Mouse (Mus musculus) urinary bladder, postnatal 14 days (tissue): ENCODE measurements around the gene Cog4.

Source experiments
- DNase-seq: peaks from one replicate; pipeline ENCODE4 v3.0.0; 2021; ENCODE audit warnings: low spot score

Cog4 gene

GRCm38 (mm10) chr8:110846405-110847170 is at the start of gene Cog4, which contains the start of gene Sf3b3:
TSS of gene Cog4 (plus strand) at chr8:110846600.
TSS of gene Sf3b3 (minus strand) at chr8:110846787.
- DNase-seq: peak; percentile 83

- DNase-seq: no peak
These were observed 49.3 kb upstream of the Cog4 start for GRCm38 (mm10) chr8:110797086-110797485.

DNA sequence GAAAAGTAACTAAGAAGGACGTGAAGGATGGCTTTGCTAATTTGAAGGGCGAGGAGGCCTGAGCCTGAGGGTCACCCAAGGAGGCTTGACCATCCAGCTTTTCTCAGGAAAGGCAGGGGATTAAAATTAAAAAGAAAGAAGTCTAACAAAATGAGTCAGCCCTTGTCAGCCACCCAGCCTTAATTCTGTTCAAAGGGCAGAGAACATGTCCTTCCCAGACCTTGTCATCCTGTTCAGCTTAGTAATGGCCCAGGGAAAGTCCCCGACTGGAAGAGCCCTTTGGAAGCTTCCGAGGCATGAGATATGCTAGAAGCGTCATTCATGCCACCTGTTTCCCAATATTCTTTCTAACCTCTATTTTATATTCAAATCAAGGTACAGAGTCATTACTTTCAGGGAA is 43.4 kb upstream of the Cog4 start:
- DNase-seq: no peak

DNA sequence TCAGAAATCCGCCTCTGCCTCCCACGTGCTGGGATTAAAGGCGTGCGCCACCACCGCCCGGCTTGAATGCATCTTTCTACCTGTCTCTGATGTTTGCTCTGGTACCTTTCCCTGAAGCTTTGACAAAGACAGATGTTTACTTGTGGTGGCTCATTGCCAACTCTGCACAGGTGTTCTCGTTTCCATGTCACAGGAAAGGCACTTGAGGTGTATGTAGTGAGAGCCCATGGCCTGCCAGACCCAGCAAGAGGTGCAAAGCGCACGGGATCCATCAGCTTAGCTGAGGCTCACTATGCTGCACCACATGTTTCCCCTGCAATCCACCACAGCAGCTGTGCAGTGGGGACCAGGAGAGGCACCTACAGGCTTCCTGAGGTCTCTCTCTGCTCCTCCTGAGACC is 42.5 kb upstream of the Cog4 start:
- no peak for DNase-seq

DNA sequence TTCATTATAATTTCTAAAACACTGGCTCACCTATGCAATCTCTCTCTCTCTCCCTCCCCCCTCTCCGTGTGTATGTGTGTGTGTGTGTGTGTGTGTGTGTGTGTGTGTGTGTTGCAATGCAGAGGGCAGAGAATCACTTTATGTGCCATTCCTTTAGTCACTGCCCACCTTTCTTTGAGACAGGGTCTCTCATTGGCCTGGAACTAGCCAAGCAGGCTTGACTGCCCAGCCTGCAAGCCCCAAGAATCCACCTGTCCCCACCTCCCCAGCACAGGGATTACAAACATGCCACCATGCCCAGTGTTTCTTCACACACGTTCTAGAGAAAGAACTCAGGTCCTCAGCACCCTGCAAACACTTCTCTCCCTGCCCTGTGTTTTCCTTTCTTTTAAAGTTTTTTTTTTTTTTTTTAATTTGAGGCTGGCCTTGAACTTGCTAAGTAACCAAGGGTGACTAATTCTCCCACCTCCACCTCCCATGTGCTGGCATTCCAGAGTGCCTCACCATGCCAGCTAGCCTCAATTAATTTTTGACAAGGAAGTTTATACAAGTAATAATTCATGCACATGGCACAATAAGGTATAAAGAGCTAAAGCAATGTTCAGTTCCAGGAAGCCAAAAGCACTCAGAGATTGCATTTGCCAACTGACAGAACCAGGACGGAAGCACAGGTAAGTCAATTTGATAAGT is 41.4 kb upstream of the Cog4 start:
- DNase-seq: no peak

DNA sequence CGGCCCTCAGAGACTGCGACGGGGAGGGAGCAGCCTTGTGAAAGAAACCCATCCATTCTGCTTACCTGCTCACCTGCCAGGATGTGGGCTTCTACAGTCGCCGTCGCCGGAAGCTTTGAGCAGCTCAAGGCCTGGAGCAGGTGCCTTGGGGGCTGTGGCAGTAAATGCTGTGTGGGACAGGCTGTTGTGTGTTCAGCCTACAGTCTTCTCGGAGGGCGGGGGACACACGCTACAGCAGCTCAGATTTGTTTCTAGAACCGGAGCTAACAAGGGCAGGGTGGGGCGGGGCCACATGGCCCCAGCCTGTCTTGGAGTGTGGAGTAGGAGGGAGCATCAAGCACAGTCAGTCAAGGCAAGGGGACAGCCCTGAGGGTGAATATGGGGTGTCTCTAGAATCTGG is 40.7 kb upstream of the Cog4 start, which contains the start of gene Il34:
Gene Il34, minus strand, starts transcription at position 256 of the 400 bp plus-strand sequence.
- no peak for DNase-seq

GRCm38 (mm10) chr8:110806146-110806545 is 40.3 kb upstream of the Cog4 start:
- no peak for DNase-seq

GRCm38 (mm10) chr8:110808495-110809472 is 37.6 kb upstream of the Cog4 start:
- DNase-seq: peak; percentile 36

GRCm38 (mm10) chr8:110809831-110810230 is 36.6 kb upstream of the Cog4 start:
- no peak for DNase-seq

- DNase-seq: no peak
These were observed 35.8 kb upstream of the Cog4 start for GRCm38 (mm10) chr8:110810481-110811065.

GRCm38 (mm10) chr8:110811116-110811515 is 35.3 kb upstream of the Cog4 start:
- no peak for DNase-seq

DNA sequence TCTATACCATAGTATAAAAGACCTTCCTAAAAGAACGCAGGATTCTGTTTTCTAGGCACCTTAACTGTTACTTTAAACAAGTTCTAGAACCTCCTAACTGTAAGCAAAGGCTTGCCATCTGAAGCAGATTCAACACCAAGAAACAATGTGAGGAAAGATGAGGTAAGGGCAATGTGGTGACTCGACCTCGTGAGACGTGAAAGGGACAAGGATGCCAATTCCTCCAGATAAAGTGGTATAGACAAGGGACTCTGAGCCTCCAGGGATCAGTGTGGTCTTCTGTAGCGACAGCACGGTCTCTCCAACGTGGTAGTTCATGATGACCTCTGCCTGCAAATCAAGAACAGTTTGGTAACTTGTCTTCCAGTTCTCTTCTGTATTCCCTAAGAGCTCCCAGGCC is 34.6 kb upstream of the Cog4 start:
- no peak for DNase-seq

- no peak for DNase-seq
These were observed 33.9 kb upstream of the Cog4 start for GRCm38 (mm10) chr8:110812349-110813080.

- DNase-seq: no peak
These were observed 33.2 kb upstream of the Cog4 start for GRCm38 (mm10) chr8:110813081-110813812.

DNA sequence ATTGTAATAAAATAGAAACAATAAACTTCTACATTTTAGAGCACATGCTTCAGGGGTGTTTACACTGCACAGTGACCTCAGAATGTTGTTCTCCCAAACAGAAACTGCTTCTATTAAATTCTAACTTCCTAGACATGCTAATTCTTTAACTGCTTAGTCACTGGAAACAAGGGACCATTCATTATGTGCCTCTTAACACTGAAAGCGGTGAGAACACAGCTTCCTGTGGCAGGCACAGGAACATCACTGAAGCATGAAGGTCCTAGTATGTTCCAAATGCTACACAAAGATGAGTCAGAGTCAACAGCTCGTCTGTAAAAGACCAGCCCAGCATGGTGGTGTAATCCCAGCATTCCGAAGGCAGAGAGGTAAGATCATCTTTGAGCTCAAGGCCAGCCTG is 31.1 kb upstream of the Cog4 start:
- DNase-seq: no peak

DNA sequence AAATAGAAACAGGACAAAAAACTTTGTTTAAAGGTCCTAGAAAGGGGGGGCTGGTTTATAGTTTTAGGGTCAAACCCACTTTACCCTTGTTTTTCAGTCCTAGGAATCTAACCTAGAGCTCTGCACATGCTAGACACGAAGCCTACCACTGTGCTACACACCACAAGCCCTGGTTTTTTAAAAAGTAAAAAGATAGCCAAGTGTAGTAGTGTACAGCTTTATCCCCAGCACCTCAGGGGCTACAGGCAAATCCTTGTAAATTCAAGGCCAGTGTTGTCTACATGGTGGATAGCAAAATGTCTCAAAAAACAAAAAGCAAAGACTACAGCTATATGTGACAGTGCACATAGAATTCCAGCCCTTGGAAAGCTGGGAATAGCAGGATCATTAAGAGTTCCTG is 29.4 kb upstream of the Cog4 start:
- DNase-seq: no peak

GRCm38 (mm10) chr8:110818593-110818992 is 27.8 kb upstream of the Cog4 start:
- no peak for DNase-seq

- DNase-seq: no peak
These were observed 26.1 kb upstream of the Cog4 start for GRCm38 (mm10) chr8:110820257-110820656.

DNA sequence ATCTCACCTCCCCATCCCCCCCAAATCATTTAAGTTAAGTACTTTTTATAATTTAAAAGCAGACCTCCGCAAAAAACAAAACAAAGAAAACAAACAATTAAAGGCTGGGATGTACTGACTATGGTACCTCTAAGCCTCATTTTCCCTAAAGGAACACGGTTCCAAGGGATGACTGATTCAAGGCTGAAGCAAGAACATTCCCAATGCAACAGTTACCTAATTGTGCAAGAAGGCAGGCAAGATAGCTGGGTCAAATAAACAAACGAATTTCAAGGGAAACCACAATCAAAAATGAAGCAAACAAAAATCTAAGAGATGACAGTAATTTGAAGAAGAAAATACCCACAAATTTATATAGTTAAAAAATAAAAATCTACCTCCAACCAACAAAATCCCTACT is 24.4 kb upstream of the Cog4 start:
- no peak for DNase-seq

GRCm38 (mm10) chr8:110824861-110825260 is 21.5 kb upstream of the Cog4 start:
- no peak for DNase-seq
